Mouse (Mus musculus) monocyte, adult 5-6 weeks (primary cell): ENCODE measurements around the gene A2ml1. TPM values are rescaled to one million over a fixed set of nuclear protein-coding genes. Genes with fewer than 3 reads are reported as not detected.

Experiments
- ATAC-seq: fragments of 153-309, 156-312 bp; replicated peaks from 2 replicates; pipeline ENCODE4 v1.8.0; 2017; ENCODE audit warnings: mild to moderate bottlenecking; ENCODE audit not compliant: low TSS enrichment, insufficient number of reproducible peaks, severe bottlenecking, poor library complexity, low FRiP score
- total RNA-seq: library from RNA; stranded (forward); fragments of 200-1000, 200-491, 200-594 nt; gene quantifications from 3 replicates; pipeline ENCODE4 v1.2.3, GENCODE M21; 2017

Gene A2ml1
- total RNA-seq, 1 experiment from 2014 or later: not detected

GRCm38 (mm10) chr6:128577301-128577700 lies 4.1 kb downstream of the A2ml1 start:
- ATAC-seq: no peak

- no peak for ATAC-seq
Measured at GRCm38 (mm10) chr6:128566589-128566988, 14.8 kb downstream of the A2ml1 start.

- ATAC-seq: no peak
Measured at GRCm38 (mm10) chr6:128554049-128554448, 27.4 kb downstream of the A2ml1 start.

- no peak for ATAC-seq
Measured at GRCm38 (mm10) chr6:128549463-128550452, 31.6 kb downstream of the A2ml1 start.

GRCm38 (mm10) chr6:128548532-128548931 lies 32.9 kb downstream of the A2ml1 start:
- ATAC-seq: no peak

- no peak for ATAC-seq
Measured at GRCm38 (mm10) chr6:128545402-128545801, 36.0 kb downstream of the A2ml1 start.

GRCm38 (mm10) chr6:128543226-128543625 lies 38.2 kb downstream of the A2ml1 start:
- ATAC-seq: no peak

- ATAC-seq: no peak
Measured at GRCm38 (mm10) chr6:128535250-128535649, 46.2 kb downstream of the A2ml1 start.

- ATAC-seq: no peak
Measured at GRCm38 (mm10) chr6:128533296-128533695, 48.1 kb downstream of the A2ml1 start.

- no peak for ATAC-seq
Measured at GRCm38 (mm10) chr6:128532701-128533100, 48.7 kb downstream of the A2ml1 start.

GRCm38 (mm10) chr6:128528491-128528890 lies 52.9 kb downstream of the A2ml1 start:
- no peak for ATAC-seq

GRCm38 (mm10) chr6:128527110-128527509 lies 54.3 kb downstream of the A2ml1 start:
- no peak for ATAC-seq

- ATAC-seq: no peak
Measured at GRCm38 (mm10) chr6:128526601-128527000, 54.8 kb downstream of the A2ml1 start, which contains the start of gene Pzp. Gene Pzp, minus strand, starts transcription at chr6:128526720.

- ATAC-seq: no peak
Measured at GRCm38 (mm10) chr6:128525801-128526200, 55.6 kb downstream of the A2ml1 start.

- no peak for ATAC-seq
Measured at GRCm38 (mm10) chr6:128523360-128523759, 58.0 kb downstream of the A2ml1 start.

- ATAC-seq: no peak
Measured at GRCm38 (mm10) chr6:128519159-128519558, 62.2 kb downstream of the A2ml1 start.

GRCm38 (mm10) chr6:128505676-128506236 lies 75.7 kb downstream of the A2ml1 start:
- ATAC-seq: no peak

GRCm38 (mm10) chr6:128504743-128505142 lies 76.7 kb downstream of the A2ml1 start:
- no peak for ATAC-seq

- ATAC-seq: no peak
Measured at GRCm38 (mm10) chr6:128495346-128495745, 86.1 kb downstream of the A2ml1 start.
